Mouse (Mus musculus): ENCODE data around the gene Npat. TPM values are rescaled to one million over a fixed set of nuclear protein-coding genes. Genes with fewer than 3 reads are reported as not detected.

Gene Npat
- 1 to 10 TPM; 4.7 to 5.1 TPM for total RNA-seq (2021)
- long read RNA-seq, experiment 1, full-length matches to known transcripts: 1 of 3 reads
- long read RNA-seq, experiment 1, partial matches to known transcripts: 0 of 3 reads
- long read RNA-seq, experiment 1, other reads (novel, unspliced or antisense): 2 of 3 reads
- long read RNA-seq, experiment 2, full-length matches to known transcripts: 1 of 1 reads
- long read RNA-seq, experiment 2, partial matches to known transcripts: 0 of 1 reads
- long read RNA-seq, experiment 2, other reads (novel, unspliced or antisense): 0 of 1 reads

- peak; percentile 99 for DNase-seq (ENCODE audit: low spot score)
Measured at GRCm38 (mm10) chr9:53536558-53537320, at the start of gene Npat, which contains the start of gene Atm. Gene Npat, plus strand, starts transcription at chr9:53537047. Gene Atm, minus strand, starts transcription at chr9:53536740.

- DNase-seq (ENCODE audit: low spot score): no peak
Measured at GRCm38 (mm10) chr9:53508053-53508452, 28.8 kb upstream of the Npat start.

- no peak for DNase-seq (ENCODE audit: low spot score)
Measured at GRCm38 (mm10) chr9:53514091-53514490, 22.8 kb upstream of the Npat start.

GRCm38 (mm10) chr9:53517373-53518009, 19.4 kb upstream of the Npat start:
- DNase-seq (ENCODE audit: low spot score): no peak

DNA sequence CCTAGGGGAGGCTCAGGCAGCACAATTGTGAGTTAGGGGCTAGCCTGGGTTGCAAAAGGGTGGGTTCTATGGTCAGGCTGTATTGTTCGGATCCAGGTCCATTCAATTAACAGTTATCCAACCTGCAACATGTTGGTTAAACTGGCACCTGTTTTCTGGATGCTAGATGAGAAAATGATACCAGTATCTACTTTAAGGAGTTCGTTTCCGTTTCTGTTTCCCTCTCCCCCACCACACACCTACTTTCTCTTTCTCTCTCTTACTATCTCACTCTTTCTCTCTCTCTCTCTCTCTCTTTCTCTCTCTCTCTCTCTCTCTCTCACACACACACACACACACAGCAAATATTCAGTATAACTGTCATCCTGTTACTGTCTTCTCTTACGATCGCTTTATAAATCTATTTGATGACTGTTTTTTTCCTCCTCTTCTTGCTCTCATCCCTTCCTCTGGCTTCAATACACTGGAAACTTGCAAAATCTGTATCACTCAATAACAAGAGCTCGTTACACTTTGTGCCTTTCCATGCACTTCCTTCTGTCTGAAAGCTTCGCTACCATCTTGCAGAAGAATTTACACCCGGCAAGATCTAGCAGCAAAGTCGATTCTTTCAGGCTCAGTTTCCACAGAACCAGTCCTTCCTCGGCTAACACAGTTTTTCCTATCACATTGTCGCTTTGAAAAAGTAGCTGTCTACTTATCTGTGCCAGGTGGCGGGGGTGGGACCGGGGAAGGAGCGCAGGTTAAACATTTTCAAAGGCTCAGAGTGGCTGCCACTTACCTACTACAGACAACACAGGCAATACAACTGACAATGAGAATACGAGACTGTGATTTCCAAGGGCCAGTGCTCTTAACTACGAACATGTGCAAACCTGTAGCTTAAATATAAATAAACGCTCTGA, 1.2 kb upstream of the Npat start:
- DNase-seq (ENCODE audit: low spot score): no peak

GRCm38 (mm10) chr9:53537336-53537965, 604 bp downstream of the Npat start:
- DNase-seq (ENCODE audit: low spot score): no peak

GRCm38 (mm10) chr9:53570662-53571061, 33.8 kb downstream of the Npat start:
- no peak for DNase-seq (ENCODE audit: low spot score)

DNA sequence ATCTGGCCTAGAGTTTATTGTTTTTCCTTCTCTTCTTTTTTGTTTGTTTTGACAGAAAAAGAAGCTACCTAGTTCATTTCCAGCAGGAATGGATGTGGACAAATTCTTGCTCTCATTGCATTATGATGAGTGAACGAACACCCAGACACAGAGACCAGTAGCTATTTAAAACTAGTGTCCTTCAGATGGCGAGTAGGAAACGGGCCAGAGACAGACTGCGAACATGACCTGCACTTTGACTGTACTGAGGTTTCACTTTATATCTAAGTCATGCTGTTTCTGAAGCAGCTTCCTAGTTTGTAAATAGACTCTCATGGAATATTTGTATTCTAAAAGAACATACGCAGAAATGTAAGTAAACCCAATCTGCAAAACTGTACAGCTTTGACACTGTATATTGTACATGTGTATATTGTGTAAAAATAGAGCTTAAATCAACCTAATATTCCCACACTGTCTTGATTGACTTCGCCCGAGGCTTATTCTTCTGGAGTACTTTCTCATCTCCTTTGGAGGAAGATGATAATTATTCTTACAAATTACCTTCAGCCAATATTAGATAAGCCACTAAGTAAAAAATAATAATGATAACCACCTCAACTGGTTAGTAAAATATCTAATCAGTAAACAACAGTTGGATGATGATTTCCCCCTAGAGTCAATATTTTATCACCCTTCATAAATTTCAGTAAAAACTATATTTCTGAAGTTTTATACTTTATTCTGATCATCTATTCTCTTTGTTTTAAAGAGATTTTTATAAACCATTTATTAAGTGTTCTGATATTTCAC, 35.9 kb downstream of the Npat start:
- DNase-seq (ENCODE audit: low spot score): peak; percentile 54

DNA sequence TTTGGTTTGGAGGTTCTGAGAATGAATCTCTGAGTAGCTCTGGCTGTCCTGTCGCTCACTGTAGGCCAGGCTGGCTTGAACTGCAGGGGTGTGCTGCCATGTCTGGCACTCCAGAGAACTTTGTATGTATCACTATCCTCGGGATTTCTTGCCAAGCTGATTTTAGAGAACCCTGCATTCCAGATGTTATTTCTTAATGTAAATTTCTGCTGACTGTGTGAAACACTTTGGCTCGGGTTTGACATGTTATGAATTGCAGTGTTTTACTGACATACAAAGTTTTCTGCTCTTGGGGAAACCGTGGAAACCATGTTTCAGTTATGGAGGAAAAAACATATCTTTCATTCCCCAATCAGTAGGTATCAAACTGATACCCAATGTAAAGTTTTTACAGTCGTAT, 38.9 kb downstream of the Npat start:
- DNase-seq (ENCODE audit: low spot score): no peak

DNA sequence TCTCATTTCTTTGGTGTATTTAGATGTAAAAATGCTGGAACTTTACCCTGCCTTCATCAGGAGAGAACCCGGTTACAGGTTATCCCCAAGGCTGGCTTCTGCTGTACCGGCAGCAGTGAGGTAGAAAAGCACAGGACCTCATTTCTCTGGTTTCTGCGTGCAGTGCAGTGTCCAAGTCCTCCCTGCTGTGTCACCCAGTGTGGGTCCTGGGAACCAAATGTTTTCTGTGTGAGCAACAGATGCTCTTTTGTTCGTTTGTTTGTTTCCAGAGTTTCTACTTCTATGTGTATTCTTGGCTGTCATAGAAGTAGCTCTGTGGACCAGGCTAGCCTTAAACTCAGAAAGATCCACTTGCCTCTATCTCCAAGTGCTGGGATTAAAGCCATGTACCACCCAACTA, 45.0 kb downstream of the Npat start:
- no peak for DNase-seq (ENCODE audit: low spot score)

DNA sequence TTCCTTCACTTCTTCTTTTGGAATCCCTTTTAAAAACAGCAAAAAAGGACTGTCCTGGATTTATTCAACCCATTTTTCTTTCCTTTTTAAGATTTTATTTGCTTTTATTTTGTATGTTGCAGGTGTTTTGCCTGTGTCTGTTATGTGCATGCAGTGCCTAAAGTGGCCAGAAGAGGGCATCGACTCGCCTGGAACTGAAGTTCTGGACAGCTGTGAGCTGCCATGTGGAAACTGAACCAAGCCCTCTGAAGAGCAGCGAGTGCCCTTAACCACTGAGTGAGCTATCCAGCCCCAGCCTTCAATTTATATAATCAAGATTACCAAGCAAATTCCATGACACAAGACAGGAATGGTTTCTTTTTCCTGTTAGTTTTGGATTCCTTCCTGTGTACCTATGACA, 57.9 kb downstream of the Npat start:
- DNase-seq (ENCODE audit: low spot score): peak; percentile 76

DNA sequence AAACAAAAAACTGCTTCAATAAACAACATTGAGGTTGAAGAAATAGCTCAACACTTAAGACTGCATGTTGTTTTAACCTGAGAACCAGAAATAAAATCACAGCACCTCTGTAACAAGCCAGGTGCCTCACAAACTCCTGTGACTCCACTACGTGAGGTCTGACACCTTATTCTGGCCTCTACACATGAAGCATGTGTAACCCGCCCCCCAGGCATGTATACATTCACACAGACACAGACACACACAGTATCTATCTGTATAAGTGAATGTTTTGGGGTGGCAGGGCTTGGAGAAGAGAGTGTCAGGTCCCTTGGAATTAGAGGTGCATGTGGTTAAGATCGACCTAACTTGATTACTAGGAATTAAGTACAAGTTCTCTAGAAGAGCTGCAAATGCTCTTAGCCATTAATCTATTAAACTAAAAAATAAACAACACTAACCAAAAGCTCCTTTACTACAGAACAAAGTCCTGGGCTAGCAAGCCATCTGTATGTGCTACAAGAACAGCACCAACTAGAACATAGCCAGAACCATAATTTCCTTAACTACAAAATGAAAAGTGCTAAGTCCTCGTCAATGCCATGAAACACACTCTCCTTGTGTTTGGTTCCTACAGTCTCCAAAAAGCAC, 60.2 kb downstream of the Npat start:
- no peak for DNase-seq (ENCODE audit: low spot score)

DNA sequence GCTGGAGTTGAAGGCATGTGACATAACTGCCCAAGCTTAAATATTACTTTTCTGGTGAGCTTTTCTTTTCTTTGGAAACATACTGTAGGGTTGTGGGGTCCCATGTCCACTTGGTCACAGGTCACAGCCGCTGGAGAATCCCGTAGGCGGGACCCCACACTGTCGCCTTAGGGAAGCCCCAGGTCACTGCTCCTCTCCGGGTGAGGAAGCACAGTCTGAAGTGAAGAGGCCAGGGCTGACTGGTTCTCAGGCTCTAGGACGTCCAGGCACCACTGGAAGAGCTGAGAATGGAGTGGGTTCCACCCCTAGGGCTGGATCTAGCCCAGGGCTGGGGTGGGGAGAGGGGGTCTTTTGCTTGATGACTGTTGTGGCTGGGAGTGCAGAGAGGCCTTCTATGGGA, 61.8 kb downstream of the Npat start:
- DNase-seq (ENCODE audit: low spot score): no peak

GRCm38 (mm10) chr9:53601541-53601940, 64.7 kb downstream of the Npat start:
- no peak for DNase-seq (ENCODE audit: low spot score)

DNA sequence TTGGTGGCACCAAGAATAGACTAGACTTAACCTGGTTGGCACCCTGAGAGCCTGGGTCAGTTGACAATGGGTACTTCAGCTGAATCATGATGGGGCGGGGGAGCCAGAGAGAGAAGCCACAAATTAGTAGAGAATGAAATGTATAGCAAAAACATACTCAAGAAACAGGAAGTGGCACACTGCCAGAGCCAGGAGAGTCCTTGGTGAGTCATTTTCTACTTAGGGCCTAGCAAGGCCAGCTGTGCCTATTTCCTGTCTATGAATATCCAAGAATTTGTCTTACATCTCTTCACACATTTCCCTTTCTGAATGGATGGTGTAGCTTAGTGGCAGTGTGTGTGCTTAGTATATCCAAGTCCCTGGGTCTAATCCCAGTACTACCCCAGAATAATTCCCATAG, 66.5 kb downstream of the Npat start:
- peak; percentile 12 for DNase-seq (ENCODE audit: low spot score)

DNA sequence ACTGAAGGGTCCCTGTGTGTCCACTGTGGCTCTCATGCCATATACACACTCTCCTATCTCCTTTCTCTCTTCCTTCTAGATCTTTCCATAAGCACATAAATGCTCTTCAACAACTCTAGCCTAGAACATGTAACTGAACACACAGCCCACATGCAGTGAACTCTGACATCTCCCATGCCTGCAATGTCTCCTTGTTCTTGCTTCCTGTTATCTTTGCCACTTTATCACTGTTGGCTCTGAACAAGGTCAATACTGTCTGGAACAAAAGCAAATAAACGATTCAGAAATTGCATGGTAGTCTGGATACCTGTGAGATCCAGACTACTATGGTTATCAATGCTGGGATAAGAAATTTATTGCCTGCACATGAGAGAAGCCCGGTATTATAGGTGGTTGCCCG, 67.0 kb downstream of the Npat start:
- DNase-seq (ENCODE audit: low spot score): no peak

GRCm38 (mm10) chr9:53604954-53605353, 68.1 kb downstream of the Npat start:
- DNase-seq (ENCODE audit: low spot score): no peak

- DNase-seq (ENCODE audit: low spot score): no peak
Measured at GRCm38 (mm10) chr9:53607192-53607591, 70.3 kb downstream of the Npat start.

GRCm38 (mm10) chr9:53607816-53608215, 71.0 kb downstream of the Npat start:
- DNase-seq (ENCODE audit: low spot score): no peak
